33 mouse cellular contexts compared by ENCODE assay signal in the genomic region with DNA sequence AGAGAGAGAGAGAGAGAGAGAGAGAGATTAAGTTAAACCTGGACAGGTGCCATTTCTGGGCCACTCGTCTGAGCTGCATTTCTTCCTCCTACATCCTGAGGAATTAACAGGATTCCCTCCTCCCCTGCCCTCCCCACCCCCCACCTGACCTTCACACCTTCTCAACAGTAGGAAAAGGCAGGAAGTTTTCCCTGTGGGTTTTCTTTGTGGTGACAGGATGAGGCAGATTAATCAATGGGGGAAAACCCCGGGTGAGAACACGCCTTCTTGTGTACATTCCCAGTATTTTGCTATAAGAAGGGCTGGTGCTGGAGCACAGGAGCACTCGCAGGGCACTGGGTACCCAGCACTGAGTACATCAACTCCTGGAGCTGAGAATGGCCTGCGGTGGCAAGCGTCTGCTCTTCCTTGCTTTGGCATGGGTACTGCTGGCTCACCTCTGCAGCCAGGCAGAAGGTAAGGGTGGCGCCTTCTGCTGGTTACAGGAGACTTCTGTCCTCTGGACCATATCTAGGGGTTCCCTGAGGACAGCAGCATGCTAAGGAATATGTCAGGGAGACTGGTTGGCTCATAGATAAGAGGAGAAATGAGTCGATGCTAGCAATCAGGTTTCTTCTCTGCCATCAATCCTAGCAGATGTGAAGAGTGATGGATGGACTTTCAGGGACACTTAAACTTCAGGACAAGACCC. TPM values are rescaled to one million over a fixed set of nuclear protein-coding genes. Genes with fewer than 3 reads are reported as not detected.
DNase-seq lines count a peak whose midpoint lies in the region; ATAC-seq and TF ChIP-seq lines count a peak whose summit lies in the region.
"Had no signal": no experiment of that assay in that cellular context is flagged by ENCODE, and none has a peak within 500 bp of the region (broad histone marks: within the 10 kb centered on the region; RNA-seq: fewer than 3 reads in every experiment).

Gene Ccl20 (plus strand): TSS at position 320 of the 691 bp plus-strand sequence.

- peak; percentile 45 for TF ChIP-seq CTCF in stomach, postnatal 0 days (IDR thresholded peaks at IDR 0.05; ENCODE audit: low read depth)

- intact Hi-C loops in left cerebral cortex, postnatal 10 days (cut with DNase I) = no loop called here

- H3K9ac ChIP-seq in kidney, embryonic 16.5 days (replicated peaks; ENCODE audit: low read length) = no peak within 1 kb of the TSS
- no peak within 1 kb of the TSS for H3K9ac ChIP-seq in intestine, embryonic 15.5 days
- no peak within 1 kb of the TSS for H3K9ac ChIP-seq in stomach, postnatal 0 days (ENCODE audit: low read length)
- H3K9ac ChIP-seq in forebrain, embryonic 14.5 days (ENCODE audit: low read length) = no peak within 1 kb of the TSS
- H3K9ac ChIP-seq: hindbrain, embryonic 14.5 days; liver, embryonic 13.5 days; midbrain, embryonic 15.5 days had no signal

- 37% methylated on average over 8 of the region's 8 CpGs for WGBS in kidney, embryonic 16.5 days
- 30% methylated on average over 8 of the region's 8 CpGs for WGBS in intestine, embryonic 15.5 days
- WGBS in stomach, postnatal 0 days = 21% methylated on average over 8 of the region's 8 CpGs
- WGBS in forebrain, embryonic 14.5 days = 51% methylated on average over 8 of the region's 8 CpGs

- H3K4me2 ChIP-seq in kidney, embryonic 16.5 days (replicated peaks; ENCODE audit: low read depth, low read length) = no peak within 1 kb of the TSS
- H3K4me2 ChIP-seq in intestine, embryonic 15.5 days (replicated peaks) = no peak within 1 kb of the TSS
- no peak within 1 kb of the TSS for H3K4me2 ChIP-seq in stomach, postnatal 0 days (replicated peaks; ENCODE audit: low read depth)
- H3K4me2 ChIP-seq in forebrain, embryonic 14.5 days (ENCODE audit: low read length) = no peak within 1 kb of the TSS
- H3K4me2 ChIP-seq: hindbrain, embryonic 14.5 days; liver, embryonic 13.5 days; midbrain, embryonic 15.5 days had no signal

- no peak for TF ChIP-seq EP300 in stomach, postnatal 0 days (optimal IDR thresholded peaks at IDR 0.05)

- 0 out of 2 replicates have a peak, but pooled peaks have one; percentile 19 for ATAC-seq in kidney, embryonic 16.5 days (ENCODE audit: low FRiP score, low TSS enrichment)
- peak; percentile 74 for ATAC-seq in intestine, embryonic 15.5 days
- ATAC-seq in stomach, postnatal 0 days (ENCODE audit: low FRiP score, low TSS enrichment) = peak; percentile 46; the same call in 1 of the 2 replicates
- ATAC-seq in forebrain, embryonic 14.5 days = no peak
- ATAC-seq: CD4-positive, CD25-positive, alpha-beta regulatory T cell, adult 4 months; midbrain, embryonic 15.5 days; Patski had no signal

- no peak for DNase-seq in kidney, postnatal 25 days
- DNase-seq in R1 (ENCODE audit: low read depth, low spot score) = peak; percentile 90
- peak; percentile 30 for DNase-seq in stomach, postnatal 0 days (ENCODE audit: low spot score)
- DNase-seq in forebrain, embryonic 14.5 days (ENCODE audit: low spot score) = no peak
- no peak for DNase-seq in left cerebral cortex, postnatal 10 days (ENCODE audit: extremely low spot score in 1 of 2, low spot score in 2 of 2)
- DNase-seq: adrenal gland, postnatal 10 days; cerebellum, adult 18-20 months; cerebellum, postnatal 14 days; gastrocnemius, postnatal 36 days; kidney, adult 11 months; liver, embryonic 13.5 days; lung, adult 2 months; right cerebral cortex, adult 18-20 months; right cerebral cortex, postnatal 4 days; thymus, postnatal 14 days had no signal

- H3K4me3 ChIP-seq in kidney, embryonic 16.5 days (ENCODE audit: low read length) = no peak within 1 kb of the TSS
- no peak within 1 kb of the TSS for H3K4me3 ChIP-seq in intestine, embryonic 15.5 days (replicated peaks)
- H3K4me3 ChIP-seq in stomach, postnatal 0 days (ENCODE audit: low read depth, low read length) = no peak within 1 kb of the TSS
- H3K4me3 ChIP-seq in forebrain, embryonic 14.5 days (ENCODE audit: low read depth, low read length) = no peak within 1 kb of the TSS
- H3K4me3 ChIP-seq: liver, embryonic 13.5 days; midbrain, embryonic 15.5 days; myocyte had no signal

- H3K9me3 ChIP-seq in kidney, embryonic 16.5 days (ENCODE audit: low read length) = no peaks in the 10 kb centered on the region
- no peaks in the 10 kb centered on the region for H3K9me3 ChIP-seq in intestine, embryonic 15.5 days
- H3K9me3 ChIP-seq in stomach, postnatal 0 days (ENCODE audit: control insufficient read depth, low read length) = no peaks in the 10 kb centered on the region
- no peaks in the 10 kb centered on the region for H3K9me3 ChIP-seq in forebrain, embryonic 14.5 days (replicated peaks; ENCODE audit: control insufficient read depth, low read length)
- H3K9me3 ChIP-seq: G1E; liver, embryonic 13.5 days; midbrain, embryonic 15.5 days had no signal

- H3K36me3 ChIP-seq in kidney, embryonic 16.5 days (ENCODE audit: insufficient read depth, low read length) = no peaks in the 10 kb centered on the region
- H3K36me3 ChIP-seq in intestine, embryonic 15.5 days = no peaks in the 10 kb centered on the region
- H3K36me3 ChIP-seq in stomach, postnatal 0 days (ENCODE audit: control insufficient read depth, insufficient read depth, low read length) = no peaks in the 10 kb centered on the region
- no peaks in the 10 kb centered on the region for H3K36me3 ChIP-seq in forebrain, embryonic 14.5 days (ENCODE audit: control insufficient read depth, insufficient read depth, low read length)
- H3K36me3 ChIP-seq: G1E; liver, embryonic 13.5 days; midbrain, embryonic 15.5 days had no signal

- H3K27me3 ChIP-seq in kidney, embryonic 16.5 days (ENCODE audit: insufficient read depth, low read length) = no peaks in the 10 kb centered on the region
- H3K27me3 ChIP-seq in intestine, embryonic 15.5 days (replicated peaks) = no peaks in the 10 kb centered on the region
- no peaks in the 10 kb centered on the region for H3K27me3 ChIP-seq in stomach, postnatal 0 days (ENCODE audit: control insufficient read depth, insufficient read depth, low read length)
- H3K27me3 ChIP-seq in forebrain, embryonic 14.5 days (replicated peaks; ENCODE audit: control insufficient read depth, insufficient read depth, low read length) = no peaks in the 10 kb centered on the region
- H3K27me3 ChIP-seq: liver, embryonic 13.5 days; midbrain, embryonic 15.5 days; Patski had no signal

- H3K27ac ChIP-seq in kidney, embryonic 16.5 days (ENCODE audit: low read length) = no peak within 1 kb of the TSS
- H3K27ac ChIP-seq in intestine, embryonic 15.5 days = peak within 1 kb of the TSS; percentile 68; the same call in 1 of the 2 replicates
- no peak within 1 kb of the TSS for H3K27ac ChIP-seq in stomach, postnatal 0 days (replicated peaks)
- no peak within 1 kb of the TSS for H3K27ac ChIP-seq in forebrain, embryonic 14.5 days (ENCODE audit: low read depth, low read length)
- H3K27ac ChIP-seq: hindbrain, embryonic 14.5 days; kidney, postnatal 0 days; liver, embryonic 13.5 days; macrophage; midbrain, embryonic 15.5 days had no signal

- H3K4me1 ChIP-seq in kidney, embryonic 16.5 days (ENCODE audit: insufficient read depth, low read length) = no peaks in the 10 kb centered on the region
- H3K4me1 ChIP-seq in intestine, embryonic 15.5 days (replicated peaks) = peaks cover 4% of the 10 kb centered on the region
- no peaks in the 10 kb centered on the region; the same call in 1 of the 2 replicates for H3K4me1 ChIP-seq in stomach, postnatal 0 days (replicated peaks; ENCODE audit: control insufficient read depth, insufficient read depth)
- no peaks in the 10 kb centered on the region for H3K4me1 ChIP-seq in forebrain, embryonic 14.5 days (ENCODE audit: control insufficient read depth, insufficient read depth, low read length)
- H3K4me1 ChIP-seq: liver, embryonic 13.5 days; midbrain, embryonic 15.5 days had no signal

RNA-seq across cellular contexts. Expression of gene Ccl20, which starts in this region (rescaled TPM):
- polyA plus RNA-seq in kidney, embryonic 16.5 days (2015; fragmentation: Nextera tagmentation; extraction: Ambion mirVana) = 0.63 and 0.92 TPM in 2 replicates
- polyA plus RNA-seq in intestine, embryonic 15.5 days (2015; fragmentation: Nextera tagmentation; extraction: Ambion mirVana) = 3.6 and 3.9 TPM in 2 replicates
- polyA plus RNA-seq in stomach, postnatal 0 days (2015; fragmentation: Nextera tagmentation; extraction: Ambion mirVana) = 6.2 and 15.2 TPM in 2 replicates
- not detected in 2 replicates for polyA plus RNA-seq in forebrain, embryonic 14.5 days (2014; fragmentation: Nextera tagmentation; extraction: Ambion mirVana)
- not detected for total RNA-seq in left cerebral cortex, postnatal 10 days (2021)
- total RNA-seq: adrenal gland, postnatal 10 days; gastrocnemius, postnatal 36 days; heart, adult 8-10 months; heart, postnatal 25 days; layer of hippocampus, adult 8-10 months; left cerebral cortex, adult 18-20 months; left cerebral cortex, postnatal 36 days had no signal
- polyA plus RNA-seq: embryonic facial prominence, embryonic 11.5 days; forebrain, embryonic 11.5 days; G1E; hindbrain, embryonic 14.5 days; macrophage; midbrain, embryonic 15.5 days; myocyte; neural tube, embryonic 14.5 days had no signal

Comparison
In these comparisons a context has a peak if more than half of its experiments do, and no peak if none do; other contexts are left out.
1. Peak in ATAC-seq in kidney, embryonic 16.5 days; RNA of the gene not detected or under 1 TPM.
2. DNase-seq: peak in R1 (single experiment) and stomach, postnatal 0 days (single experiment); none in kidney, postnatal 25 days (0 of 2), forebrain, embryonic 14.5 days (single experiment) and left cerebral cortex, postnatal 10 days (0 of 2).